Mouse (Mus musculus) cerebellum, adult 2 months (tissue): ENCODE measurements at regions not wholly inside any gene's neighbourhood (a gene's known extent, or its start where the extent isn't known, plus 50 kb on each side); places are given as distances from the start of the nearest gene placed in this dataset.

Source experiments
- CTCF ChIP-seq: fragments of 200-500 bp; IDR thresholded peaks from 2 replicates; pipeline ENCODE4 v1.5.1; 2011; ENCODE audit warnings: low read depth, mild to moderate bottlenecking, control low read depth, low read length, moderate library complexity, borderline replicate concordance; ENCODE audit not compliant: insufficient read depth
- POLR2A ChIP-seq: fragments of 200-500 bp; IDR thresholded peaks from 2 replicates; pipeline ENCODE4 v1.6.1; 2011; ENCODE audit warnings: low read length, control low read depth, borderline replicate concordance; ENCODE audit not compliant: insufficient read depth

- TF ChIP-seq CTCF (no peak), POLR2A (no peak)
Measured at GRCm38 (mm10) chr2:167854060-167854459, 77.8 kb upstream of the Ptpn1 start.
